Mouse (Mus musculus) heart, postnatal 0 days (tissue): ENCODE results near the gene Tmem235. TPM values are rescaled to one million over a fixed set of nuclear protein-coding genes. Genes with fewer than 3 reads are reported as not detected.

Source experiments
- ATAC-seq: fragments of 200-750 bp; cut with Nextera tagmentation; 2 replicates; pipeline ENCODE4 v1.8.0; 2017; ENCODE audit warnings: low read depth, moderate number of reproducible peaks, moderate library complexity; ENCODE audit not compliant: insufficient read depth
- DNase-seq: peaks from one replicate; pipeline ENCODE4 v3.0.0-alpha.2; 2016; ENCODE audit warnings: low spot score
- H3K27ac ChIP-seq: fragments of 300-500 bp; sonication (generic); 2 replicates; pipeline ENCODE4 v1.5.1; 2014; ENCODE audit warnings: low read depth, mild to moderate bottlenecking
- H3K27me3 ChIP-seq: fragments of 300-500 bp; sonication (generic); 2 replicates; pipeline ENCODE4 v1.6.1; 2014; ENCODE audit warnings: low read length, mixed read lengths; ENCODE audit not compliant: control insufficient read depth, insufficient read depth
- H3K36me3 ChIP-seq: fragments of 300-500 bp; sonication (generic); replicated peaks from 2 replicates; pipeline ENCODE4 v1.6.1; 2014; ENCODE audit warnings: low read length, mixed read lengths; ENCODE audit not compliant: control insufficient read depth, insufficient read depth
- H3K4me1 ChIP-seq: fragments of 300-500 bp; sonication (generic); 2 replicates; pipeline ENCODE4 v1.6.1; 2014; ENCODE audit warnings: antibody characterized with exemption; ENCODE audit not compliant: control insufficient read depth, insufficient read depth
- H3K4me2 ChIP-seq: fragments of 300-500 bp; sonication (generic); 2 replicates; pipeline ENCODE4 v1.6.1; 2014; ENCODE audit warnings: low read depth, mild to moderate bottlenecking, low read length, moderate library complexity
- H3K4me3 ChIP-seq: fragments of 300-500 bp; sonication (generic); 2 replicates; pipeline ENCODE4 v1.5.1; 2014; ENCODE audit warnings: low read depth, low read length
- H3K9ac ChIP-seq: fragments of 300-500 bp; sonication (generic); replicated peaks from 2 replicates; pipeline ENCODE4 v1.6.1; 2014; ENCODE audit warnings: low read depth, low read length, mixed read lengths
- H3K9me3 ChIP-seq: fragments of 300-500 bp; sonication (generic); replicated peaks from 2 replicates; pipeline ENCODE4 v1.6.1; 2016; ENCODE audit warnings: low read length; ENCODE audit not compliant: control insufficient read depth
- CTCF ChIP-seq: IDR thresholded peaks from 2 replicates; pipeline ENCODE4 v1.5.1; 2016; ENCODE audit warnings: antibody characterized with exemption, control low read depth, low read depth
- EP300 ChIP-seq: IDR thresholded peaks from 2 replicates; pipeline ENCODE4 v1.6.1; 2016; ENCODE audit warnings: antibody characterized with exemption, low read depth
- WGBS: fragments of 180-500 bp; shearing (Covaris S2); extraction: QIAGEN DNeasy Blood & Tissue Kit; methylation state at CpG from one replicate; pipeline ENCODE4 v1.1.7; 2014; 5-methylcytosine and 5-hydroxymethylcytosine counted together
- polyA plus RNA-seq: library from polyadenylated mRNA; unstranded; fragments of >200 nt; fragmentation: Nextera tagmentation; extraction: Ambion mirVana; gene quantifications from 2 replicates; pipeline ENCODE4 v1.2.1, GENCODE M21; 2015
- total RNA-seq: library from RNA; depleted of rRNA; stranded (reverse); fragments of >200 nt; gene quantifications from 2 replicates; pipeline ENCODE4 v1.2.3, GENCODE M21; 2014; ENCODE audit warnings: low replicate concordance

Gene Tmem235
- total and polyA plus RNA-seq, 2 experiments from 2014 or later, result not detected

- DNase-seq, result no peak
- Histone ChIP-seq H3K9me3 (no peaks in the 10 kb centered on the region), H3K4me3 (no peak overlapping the region), H3K27me3 (peaks cover 27% of the 10 kb centered on the region), H3K4me2 (no peak overlapping the region), H3K9ac (no peak overlapping the region), H3K27ac (no peak overlapping the region), H3K4me1 (no peaks in the 10 kb centered on the region), H3K36me3 (peaks cover 35% of the 10 kb centered on the region)
- no peak for TF ChIP-seq EP300
- no peak for TF ChIP-seq CTCF
- 62% methylated on average over 3 of the region's 3 CpGs for WGBS
- no peak for ATAC-seq
Observed at GRCm38 (mm10) chr11:117858392-117858791, 2.2 kb upstream of the Tmem235 start.

- Histone ChIP-seq H3K4me1 (no peaks in the 10 kb centered on the region), H3K4me2 (no peak overlapping the region), H3K4me3 (no peak overlapping the region), H3K9ac (no peak overlapping the region), H3K27me3 (peaks cover 27% of the 10 kb centered on the region), H3K36me3 (0 out of 2 replicates have a peak, but pooled peaks cover 2% of the 10 kb centered on the region), H3K27ac (no peak overlapping the region), H3K9me3 (no peaks in the 10 kb centered on the region)
- no peak for DNase-seq
- WGBS, result 53% methylated on average over 11 of the region's 11 CpGs
- no peak for ATAC-seq
- TF ChIP-seq EP300 (no peak), CTCF (no peak)
Observed at GRCm38 (mm10) chr11:117863174-117863856, 2.8 kb downstream of the Tmem235 start.

- H3K36me3 ChIP-seq, result no peaks in the 10 kb centered on the region
- no peak for DNase-seq
- no peak overlapping the region for H3K4me3 ChIP-seq
- no peak for ATAC-seq
- H3K9ac ChIP-seq, result no peak overlapping the region
- no peaks in the 10 kb centered on the region for H3K4me1 ChIP-seq
- 60% methylated on average over 2 of the region's 2 CpGs for WGBS
- H3K9me3 ChIP-seq, result no peaks in the 10 kb centered on the region
- H3K27ac ChIP-seq, result no peak overlapping the region
- no peak overlapping the region for H3K4me2 ChIP-seq
- peaks cover 25% of the 10 kb centered on the region for H3K27me3 ChIP-seq
- TF ChIP-seq EP300 (no peak), CTCF (no peak)
Observed at GRCm38 (mm10) chr11:117864805-117865204, 4.3 kb downstream of the Tmem235 start.

DNA sequence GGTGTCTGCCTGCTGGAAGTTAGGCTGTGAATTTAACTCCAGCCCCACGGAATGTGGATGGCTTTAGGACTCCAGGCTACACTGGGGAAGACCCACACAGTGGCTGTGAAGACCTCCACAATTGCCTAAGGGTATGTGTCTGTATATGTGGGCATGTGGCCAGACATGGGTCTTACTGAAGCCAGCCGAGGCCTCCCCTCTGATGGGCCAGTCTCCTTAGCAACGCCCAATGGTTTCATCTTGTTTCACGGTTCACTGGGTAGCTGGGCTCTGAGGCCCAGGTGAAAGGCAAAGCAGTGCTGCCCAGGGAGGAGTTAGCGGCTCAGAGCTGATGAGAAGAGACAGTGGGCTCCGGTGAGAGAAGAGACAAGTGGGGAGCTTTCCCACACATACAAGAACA is 5.4 kb downstream of the Tmem235 start:
- H3K9me3 ChIP-seq, result no peaks in the 10 kb centered on the region
- no peak overlapping the region for H3K27ac ChIP-seq
- no peaks in the 10 kb centered on the region; the same call in 1 of the 2 replicates for H3K4me1 ChIP-seq
- H3K27me3 ChIP-seq, result peaks cover 13% of the 10 kb centered on the region
- DNase-seq, result no peak
- no peak overlapping the region for H3K4me3 ChIP-seq
- no peak overlapping the region for H3K9ac ChIP-seq
- H3K4me2 ChIP-seq, result no peak overlapping the region
- 57% methylated on average over 6 of the region's 6 CpGs for WGBS
- H3K36me3 ChIP-seq, result no peaks in the 10 kb centered on the region
- ATAC-seq, result no peak
- no peak for TF ChIP-seq EP300
- TF ChIP-seq CTCF, result no peak

- WGBS, result 40% methylated on average over 12 of the region's 12 CpGs
- H3K27me3 ChIP-seq, result no peaks in the 10 kb centered on the region
- no peak overlapping the region for H3K4me3 ChIP-seq
- DNase-seq (peak; percentile 74), ATAC-seq (peak; percentile 12; the same call in 1 of the 2 replicates)
- TF ChIP-seq CTCF, result peak; percentile 98
- TF ChIP-seq EP300, result no peak
- H3K4me1 ChIP-seq, result peaks cover 11% of the 10 kb centered on the region
- H3K9ac ChIP-seq, result no peak overlapping the region
- no peak overlapping the region for H3K4me2 ChIP-seq
- H3K36me3 ChIP-seq, result no peaks in the 10 kb centered on the region
- no peak overlapping the region for H3K27ac ChIP-seq
- H3K9me3 ChIP-seq, result no peaks in the 10 kb centered on the region
Observed at GRCm38 (mm10) chr11:117870688-117871365, 10.3 kb downstream of the Tmem235 start.
